Mouse (Mus musculus): Measurements from ENCODE around the gene Bcl6. TPM values are rescaled to one million over a fixed set of nuclear protein-coding genes. Genes with fewer than 3 reads are reported as not detected.

Gene Bcl6
- polyA plus RNA-seq, 1 experiment from 2014 or later = 1.2 TPM

DNA sequence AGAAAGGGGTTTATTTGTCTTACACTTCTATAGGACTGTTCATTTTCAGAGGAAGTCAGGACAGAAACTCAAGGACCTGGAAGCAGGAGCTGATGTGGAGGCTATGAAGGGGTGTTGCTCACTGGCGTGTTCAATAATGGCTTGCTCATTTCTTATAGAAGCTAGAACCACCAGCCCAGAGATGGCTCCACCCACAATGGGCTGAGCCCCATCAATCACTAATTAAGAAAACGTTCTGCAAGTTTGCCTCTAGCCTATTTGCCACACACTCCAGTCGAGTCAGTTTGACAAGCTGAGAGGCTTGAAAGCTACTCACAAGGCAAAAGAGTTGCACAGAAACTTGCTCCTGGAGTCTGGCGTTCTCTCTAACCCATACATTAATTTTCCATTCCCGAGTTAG lies 67.0 kb downstream of the Bcl6 start:
- H3K36me3 ChIP-seq (ENCODE audit: control insufficient read depth, insufficient read depth) = no peaks in the 10 kb centered on the region
- H3K4me2 ChIP-seq (ENCODE audit: low read depth, low read length) = no peak overlapping the region
- H3K9ac ChIP-seq (ENCODE audit: low read length) = no peak overlapping the region
- H3K4me3 ChIP-seq (ENCODE audit: low read length) = no peak overlapping the region
- H3K27me3 ChIP-seq (ENCODE audit: control insufficient read depth, insufficient read depth, low read length) = no peaks in the 10 kb centered on the region
- ATAC-seq (replicated peaks; ENCODE audit: extremely low read depth, insufficient read depth, low FRiP score) = no peak
- 69% methylated on average over 5 of the region's 5 CpGs for WGBS
- no peak overlapping the region for H3K27ac ChIP-seq (ENCODE audit: low read length)
- H3K4me1 ChIP-seq (ENCODE audit: control insufficient read depth, insufficient read depth, low read length) = no peaks in the 10 kb centered on the region
- no peaks in the 10 kb centered on the region for H3K9me3 ChIP-seq (replicated peaks; ENCODE audit: control insufficient read depth, low read length)

DNA sequence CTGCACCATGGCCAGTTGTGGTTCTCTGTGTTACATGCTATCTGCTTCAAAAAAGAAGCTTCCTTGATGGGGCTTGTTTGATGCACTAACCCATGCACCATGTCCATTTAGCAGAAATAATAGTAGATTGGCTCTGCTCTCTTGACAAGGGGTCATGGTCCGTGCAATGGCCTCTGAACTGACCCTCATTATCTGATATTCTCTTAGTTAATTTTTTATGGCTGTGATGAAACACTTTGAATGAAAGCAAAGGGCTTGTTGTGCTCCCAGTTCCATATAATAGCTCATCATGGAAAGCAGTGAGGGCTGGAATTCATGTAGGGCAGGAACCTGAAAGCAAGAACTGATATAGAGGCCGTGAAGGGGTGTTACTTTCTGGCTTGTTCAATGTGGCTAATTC lies 69.2 kb downstream of the Bcl6 start:
- Histone ChIP-seq H3K4me2 (ENCODE audit: low read depth, low read length) (no peak overlapping the region), H3K4me3 (ENCODE audit: low read length) (no peak overlapping the region), H3K9ac (ENCODE audit: low read length) (no peak overlapping the region), H3K27ac (ENCODE audit: low read length) (no peak overlapping the region), H3K4me1 (ENCODE audit: control insufficient read depth, insufficient read depth, low read length) (no peaks in the 10 kb centered on the region), H3K9me3 (replicated peaks; ENCODE audit: control insufficient read depth, low read length) (no peaks in the 10 kb centered on the region), H3K36me3 (ENCODE audit: control insufficient read depth, insufficient read depth) (no peaks in the 10 kb centered on the region), H3K27me3 (ENCODE audit: control insufficient read depth, insufficient read depth, low read length) (no peaks in the 10 kb centered on the region)
- 67% methylated on average over 2 of the region's 2 CpGs for WGBS
- ATAC-seq (replicated peaks; ENCODE audit: extremely low read depth, insufficient read depth, low FRiP score) = no peak

Other genes with a start within 250 kb of the Bcl6 start
- not detected in 2 replicates for gene Sst, start 97.9 kb downstream of the Bcl6 start, polyA plus RNA-seq (2015; fragmentation: Nextera tagmentation; extraction: Ambion mirVana)
- gene Rtp2, start 56.5 kb downstream of the Bcl6 start, polyA plus RNA-seq (2015; fragmentation: Nextera tagmentation; extraction: Ambion mirVana) = not detected in 2 replicates
- not detected in 2 replicates for gene Gm37419, start 370 bp downstream of the Bcl6 start, polyA plus RNA-seq (2015; fragmentation: Nextera tagmentation; extraction: Ambion mirVana)

All from heart, embryonic 16.5 days (tissue).